Mouse (Mus musculus) midbrain, embryonic 15.5 days (tissue): Measurements from ENCODE around the gene Gabbr1. TPM values are rescaled to one million over a fixed set of nuclear protein-coding genes. Genes with fewer than 3 reads are reported as not detected.
"Not testable (repeated sequence)": the region's sequence is repeated elsewhere in the genome, so short reads cannot be mapped to it uniquely, and the experiment has no call there.

Experiments used
- ATAC-seq: fragments of 200-750 bp; cut with Nextera tagmentation; replicated peaks from 2 replicates; pipeline ENCODE4 v1.8.0; 2017; ENCODE audit warnings: moderate TSS enrichment
- H3K27ac ChIP-seq: fragments of 300-500 bp; sonication (generic); 2 replicates; pipeline ENCODE4 v1.5.1; 2015; ENCODE audit warnings: mild to moderate bottlenecking, inconsistent platforms
- H3K27me3 ChIP-seq: fragments of 300-500 bp; sonication (generic); replicated peaks from 2 replicates; pipeline ENCODE4 v1.6.1; 2015; ENCODE audit warnings: inconsistent platforms
- H3K36me3 ChIP-seq: fragments of 300-500 bp; sonication (generic); replicated peaks from 2 replicates; pipeline ENCODE4 v1.6.1; 2015; ENCODE audit warnings: inconsistent platforms
- H3K4me1 ChIP-seq: fragments of 300-500 bp; sonication (generic); 2 replicates; pipeline ENCODE4 v1.6.1; 2015; ENCODE audit warnings: inconsistent platforms
- H3K4me2 ChIP-seq: fragments of 300-500 bp; sonication (generic); 2 replicates; pipeline ENCODE4 v1.6.1; 2015; ENCODE audit warnings: inconsistent platforms, mild to moderate bottlenecking, moderate library complexity
- H3K4me3 ChIP-seq: fragments of 300-500 bp; sonication (generic); 2 replicates; pipeline ENCODE4 v1.5.1; 2015; ENCODE audit warnings: mild to moderate bottlenecking, inconsistent platforms
- H3K9ac ChIP-seq: fragments of 300-500 bp; sonication (generic); 2 replicates; pipeline ENCODE4 v1.6.1; 2015; ENCODE audit warnings: mild to moderate bottlenecking, inconsistent platforms
- H3K9me3 ChIP-seq: fragments of 300-500 bp; sonication (generic); 2 replicates; pipeline ENCODE4 v1.6.1; 2016; ENCODE audit warnings: inconsistent platforms
- WGBS: fragments of 180-500 bp; shearing (Covaris S2); methylation state at CpG from one replicate; pipeline ENCODE4 v1.1.7; 2015; ENCODE audit warnings: mixed read lengths; 5-methylcytosine and 5-hydroxymethylcytosine counted together
- polyA plus RNA-seq: library from polyadenylated mRNA; unstranded; fragments of >200 nt; fragmentation: Nextera tagmentation; extraction: Ambion mirVana; gene quantifications from 2 replicates; pipeline ENCODE4 v1.2.1, GENCODE M21; 2015

Gabbr1 gene
- polyA plus RNA-seq, 1 experiment from 2014 or later: 86.4 TPM

DNA sequence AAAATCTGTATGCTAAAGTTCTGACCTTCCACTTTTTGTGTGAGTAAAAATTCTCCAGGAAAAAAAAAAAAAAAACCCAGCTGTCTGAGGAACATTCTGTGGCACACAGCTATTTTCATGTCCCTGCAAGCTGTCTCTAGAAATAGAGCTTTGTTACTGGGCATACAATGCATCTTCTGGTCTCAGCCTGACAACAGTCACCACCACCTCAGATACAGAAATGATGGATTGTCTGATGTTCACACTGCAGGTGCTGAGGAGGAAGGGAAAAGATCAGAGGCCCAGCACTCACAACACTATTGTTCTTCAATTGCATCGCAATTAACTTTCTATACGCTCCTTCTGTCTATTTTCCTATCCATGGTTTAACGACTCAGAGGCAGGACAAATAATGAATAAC is 27.4 kb upstream of the Gabbr1 start:
- WGBS: 88% methylated on average over 3 of the region's 3 CpGs
- H3K36me3 ChIP-seq: no peaks in the 10 kb centered on the region
- H3K4me3 ChIP-seq: no peak overlapping the region
- no peak overlapping the region for H3K27ac ChIP-seq
- H3K4me2 ChIP-seq: no peak overlapping the region
- no peaks in the 10 kb centered on the region for H3K4me1 ChIP-seq
- no peak for ATAC-seq
- H3K9me3 ChIP-seq: no peaks in the 10 kb centered on the region
- no peaks in the 10 kb centered on the region for H3K27me3 ChIP-seq
- no peak overlapping the region for H3K9ac ChIP-seq

DNA sequence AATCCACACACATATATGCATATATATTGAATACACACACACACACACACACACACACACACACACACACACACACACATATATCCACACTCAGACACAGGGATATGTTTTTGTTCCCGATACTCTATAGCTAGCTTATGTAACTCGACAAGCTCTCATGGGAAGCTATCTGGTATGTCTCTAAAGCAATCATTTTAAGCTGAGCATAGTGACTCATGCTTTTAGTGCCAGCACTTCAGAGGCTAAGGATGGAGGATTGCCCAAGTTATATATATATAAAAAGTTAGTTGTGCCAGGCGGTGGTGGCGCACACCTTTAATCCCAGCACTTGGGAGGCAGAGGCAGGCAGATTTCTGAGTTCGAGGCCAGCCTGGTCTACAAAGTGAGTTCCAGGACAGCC is 26.5 kb upstream of the Gabbr1 start:
- not testable (repeated sequence) for H3K36me3 ChIP-seq, H3K27ac ChIP-seq, H3K4me3 ChIP-seq, H3K4me1 ChIP-seq, H3K9ac ChIP-seq, H3K9me3 ChIP-seq, ATAC-seq, H3K27me3 ChIP-seq, H3K4me2 ChIP-seq
- WGBS: 98% methylated on average over 5 of the region's 5 CpGs

DNA sequence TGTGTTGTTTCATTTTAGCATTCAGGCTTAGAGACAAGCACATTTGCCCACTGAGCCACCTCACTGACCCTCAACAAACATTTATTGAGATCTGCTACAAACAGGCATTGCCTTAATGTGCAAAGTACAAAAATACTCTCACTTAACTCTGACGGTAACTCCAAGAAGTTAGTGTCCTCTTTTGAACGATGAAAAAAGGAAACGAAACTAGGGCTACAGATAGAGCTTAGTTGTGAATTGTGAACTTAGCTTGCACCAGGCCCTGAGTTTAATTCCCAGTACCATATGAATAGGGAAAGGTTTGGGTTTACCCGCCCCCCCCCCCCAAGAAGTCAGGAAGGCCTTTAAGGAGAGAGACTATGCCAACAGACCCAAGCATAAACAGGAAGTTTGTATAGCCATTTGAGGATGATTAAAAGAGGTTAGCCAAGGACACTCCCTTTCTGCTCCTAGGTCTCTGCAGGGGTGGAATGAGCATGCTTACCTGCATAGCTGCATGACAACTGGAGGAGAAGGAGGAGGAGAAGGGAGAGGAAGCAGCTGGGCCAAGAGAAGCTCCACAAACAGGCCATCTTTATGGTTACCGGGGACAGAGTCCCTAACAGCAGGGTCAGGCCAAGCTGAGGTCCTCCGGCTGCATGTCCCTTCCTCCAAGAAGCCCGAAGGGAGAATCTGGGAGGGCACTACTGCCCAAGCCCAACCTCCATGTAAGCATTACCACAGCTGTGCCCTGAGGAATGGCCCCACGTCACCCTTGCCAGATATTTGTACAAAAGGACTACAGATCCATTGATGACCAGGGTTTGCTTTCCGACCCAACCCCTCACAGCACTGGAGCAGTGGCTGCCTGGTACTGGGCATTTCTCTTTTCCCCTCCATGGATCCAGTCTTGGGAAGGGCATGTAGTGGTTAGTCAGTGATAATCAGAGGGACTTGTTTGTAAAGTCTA is 22.9 kb upstream of the Gabbr1 start, which contains the start of gene Mog:
TSS of gene Mog (minus strand) at position 771 of the 949 bp plus-strand sequence.
- WGBS: 72% methylated on average over 9 of the region's 9 CpGs
- Histone ChIP-seq H3K9me3 (no peaks in the 10 kb centered on the region), H3K36me3 (no peaks in the 10 kb centered on the region), H3K4me1 (peaks cover 6% of the 10 kb centered on the region; the same call in 1 of the 2 replicates), H3K9ac (no peak within 1 kb of the TSS), H3K4me3 (no peak within 1 kb of the TSS), H3K27ac (no peak within 1 kb of the TSS), H3K4me2 (no peak within 1 kb of the TSS), H3K27me3 (no peaks in the 10 kb centered on the region)
- ATAC-seq: no peak

DNA sequence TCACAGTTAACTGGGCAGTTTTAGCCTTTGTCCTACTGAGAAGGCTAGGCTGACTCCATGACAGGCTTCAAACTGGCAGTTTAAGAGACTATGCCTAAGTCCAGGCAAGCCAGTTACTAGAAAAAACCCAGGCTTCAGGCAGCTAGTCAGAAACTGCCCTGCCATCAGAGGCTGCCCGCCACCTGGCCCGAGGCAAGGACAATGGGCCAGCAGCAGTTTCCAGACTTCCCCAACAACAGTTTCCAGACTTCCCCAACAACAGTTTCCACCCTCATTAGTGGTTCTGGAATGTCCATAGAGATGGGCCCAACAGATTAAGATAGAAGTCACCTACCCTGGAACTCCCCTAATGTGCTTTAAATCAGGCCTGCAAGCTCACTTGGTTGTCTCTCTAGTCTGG is 19.3 kb upstream of the Gabbr1 start:
- no peak overlapping the region for H3K9ac ChIP-seq
- no peak for ATAC-seq
- H3K36me3 ChIP-seq: no peaks in the 10 kb centered on the region
- no peak overlapping the region for H3K4me3 ChIP-seq
- H3K4me2 ChIP-seq: no peak overlapping the region
- no peaks in the 10 kb centered on the region for H3K27me3 ChIP-seq
- H3K27ac ChIP-seq: no peak overlapping the region
- WGBS: 60% methylated on average over 2 of the region's 2 CpGs
- peaks cover 11% of the 10 kb centered on the region; the same call in 1 of the 2 replicates for H3K4me1 ChIP-seq
- no peaks in the 10 kb centered on the region for H3K9me3 ChIP-seq

DNA sequence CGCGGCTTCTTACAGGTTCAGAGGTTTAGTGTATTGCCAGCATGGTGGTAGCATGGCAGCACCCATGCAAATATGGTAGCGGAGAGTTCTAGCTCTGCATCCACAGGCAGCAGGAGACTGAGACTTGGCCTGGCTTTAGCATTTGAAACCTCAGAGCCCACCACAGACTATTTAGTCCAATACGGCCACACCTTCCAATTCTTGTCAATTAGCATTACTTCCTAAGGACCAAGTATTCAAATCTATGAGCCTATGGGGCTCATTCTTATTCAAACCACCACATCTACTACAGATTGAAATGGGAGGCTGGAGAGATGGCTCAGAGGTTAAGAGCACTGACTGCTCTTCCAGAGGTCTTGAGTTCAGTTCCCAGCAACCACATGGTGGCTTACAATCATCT is 18.3 kb upstream of the Gabbr1 start:
- Histone ChIP-seq H3K4me1 (peaks cover 11% of the 10 kb centered on the region; the same call in 1 of the 2 replicates), H3K4me2 (no peak overlapping the region), H3K9ac (no peak overlapping the region), H3K27ac (peak overlapping the region; percentile 99), H3K4me3 (no peak overlapping the region), H3K9me3 (no peaks in the 10 kb centered on the region), H3K27me3 (no peaks in the 10 kb centered on the region), H3K36me3 (no peaks in the 10 kb centered on the region)
- ATAC-seq: no peak
- WGBS: 92% methylated on average over 4 of the region's 4 CpGs

DNA sequence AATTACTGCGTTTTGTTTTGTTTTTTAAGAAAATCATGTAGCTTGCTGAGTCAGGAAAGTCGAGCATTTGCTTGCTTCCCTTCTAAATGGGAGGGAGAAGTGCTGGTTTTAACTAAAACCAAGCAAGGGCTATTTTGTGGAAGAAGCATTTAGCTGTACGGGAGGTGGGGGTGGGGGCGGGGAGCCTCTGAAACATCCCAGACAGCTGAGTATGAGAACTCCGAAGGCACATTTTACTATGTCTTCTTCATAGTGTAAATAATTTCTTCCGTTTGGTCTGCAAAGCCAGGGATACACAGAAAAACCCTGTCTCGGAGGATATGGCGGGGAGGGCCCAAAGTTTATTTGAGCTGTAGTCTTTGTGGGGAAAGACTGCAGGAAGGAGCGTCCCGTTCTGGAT is 17.6 kb upstream of the Gabbr1 start:
- peak overlapping the region; percentile 99 for H3K27ac ChIP-seq
- H3K9me3 ChIP-seq: no peaks in the 10 kb centered on the region
- peaks cover 11% of the 10 kb centered on the region; the same call in 1 of the 2 replicates for H3K4me1 ChIP-seq
- ATAC-seq: peak; percentile 48
- no peaks in the 10 kb centered on the region for H3K36me3 ChIP-seq
- H3K27me3 ChIP-seq: no peaks in the 10 kb centered on the region
- H3K4me3 ChIP-seq: peak overlapping the region; percentile 45
- WGBS: 5% methylated on average over 10 of the region's 10 CpGs
- H3K9ac ChIP-seq: peak overlapping the region; percentile 46
- peak overlapping the region; percentile 55 for H3K4me2 ChIP-seq

DNA sequence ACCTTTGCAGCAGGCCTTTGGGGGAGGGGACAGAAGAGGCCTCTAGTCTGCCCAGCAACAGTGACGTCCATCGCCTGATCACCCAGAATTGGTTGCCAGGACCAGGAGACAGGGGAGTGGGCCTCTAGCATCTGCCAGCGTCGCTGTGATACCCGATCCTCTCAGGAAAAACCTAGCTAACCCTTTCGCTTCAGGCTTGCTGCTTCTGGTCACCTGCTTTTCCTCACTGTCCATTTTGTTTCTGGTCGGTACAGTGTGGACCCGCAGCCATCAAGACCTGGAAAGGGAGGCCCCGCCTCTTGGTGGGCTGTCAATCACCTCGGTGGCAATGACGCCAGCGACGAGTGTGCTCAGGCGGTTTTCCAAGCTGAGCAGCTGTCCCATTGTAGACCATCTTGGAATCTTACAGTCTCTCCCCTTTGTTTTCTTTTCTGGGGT is 17.1 kb upstream of the Gabbr1 start:
- Histone ChIP-seq H3K4me3 (peak overlapping the region; percentile 45), H3K27me3 (no peaks in the 10 kb centered on the region), H3K36me3 (no peaks in the 10 kb centered on the region), H3K4me2 (peak overlapping the region; percentile 55), H3K4me1 (peaks cover 11% of the 10 kb centered on the region; the same call in 1 of the 2 replicates), H3K27ac (peak overlapping the region; percentile 99), H3K9me3 (no peaks in the 10 kb centered on the region), H3K9ac (peak overlapping the region; percentile 55; the same call in 1 of the 2 replicates)
- peak; percentile 99 for ATAC-seq
- WGBS: 0% methylated on average over 14 of the region's 14 CpGs

DNA sequence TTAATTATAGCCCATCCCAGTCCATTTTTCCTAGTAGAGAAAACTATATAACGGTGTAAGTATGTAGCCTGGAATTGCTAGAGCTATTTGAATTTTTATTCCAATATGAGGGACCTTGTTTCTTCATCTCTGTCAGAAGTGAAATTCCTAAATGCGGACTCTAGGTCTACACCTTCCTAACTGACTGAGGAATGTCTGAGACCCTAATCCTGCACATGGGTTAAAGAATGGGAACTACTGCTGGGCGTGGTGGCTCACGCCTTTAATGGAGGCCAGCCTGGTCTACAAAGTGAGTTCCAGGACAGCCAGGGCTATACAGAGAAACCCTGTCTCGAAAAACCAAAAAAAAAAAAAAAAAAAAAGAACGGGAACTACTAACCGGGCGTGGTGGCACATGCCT is 16.6 kb upstream of the Gabbr1 start:
- no peaks in the 10 kb centered on the region for H3K36me3 ChIP-seq
- no peaks in the 10 kb centered on the region for H3K9me3 ChIP-seq
- H3K27ac ChIP-seq: peak overlapping the region; percentile 99
- H3K4me2 ChIP-seq: peak overlapping the region; percentile 55
- H3K9ac ChIP-seq: peak overlapping the region; percentile 55; the same call in 1 of the 2 replicates
- H3K4me1 ChIP-seq: peaks cover 11% of the 10 kb centered on the region; the same call in 1 of the 2 replicates
- peak overlapping the region; percentile 45 for H3K4me3 ChIP-seq
- 65% methylated on average over 8 of the region's 8 CpGs for WGBS
- ATAC-seq: peak; percentile 40
- no peaks in the 10 kb centered on the region for H3K27me3 ChIP-seq

DNA sequence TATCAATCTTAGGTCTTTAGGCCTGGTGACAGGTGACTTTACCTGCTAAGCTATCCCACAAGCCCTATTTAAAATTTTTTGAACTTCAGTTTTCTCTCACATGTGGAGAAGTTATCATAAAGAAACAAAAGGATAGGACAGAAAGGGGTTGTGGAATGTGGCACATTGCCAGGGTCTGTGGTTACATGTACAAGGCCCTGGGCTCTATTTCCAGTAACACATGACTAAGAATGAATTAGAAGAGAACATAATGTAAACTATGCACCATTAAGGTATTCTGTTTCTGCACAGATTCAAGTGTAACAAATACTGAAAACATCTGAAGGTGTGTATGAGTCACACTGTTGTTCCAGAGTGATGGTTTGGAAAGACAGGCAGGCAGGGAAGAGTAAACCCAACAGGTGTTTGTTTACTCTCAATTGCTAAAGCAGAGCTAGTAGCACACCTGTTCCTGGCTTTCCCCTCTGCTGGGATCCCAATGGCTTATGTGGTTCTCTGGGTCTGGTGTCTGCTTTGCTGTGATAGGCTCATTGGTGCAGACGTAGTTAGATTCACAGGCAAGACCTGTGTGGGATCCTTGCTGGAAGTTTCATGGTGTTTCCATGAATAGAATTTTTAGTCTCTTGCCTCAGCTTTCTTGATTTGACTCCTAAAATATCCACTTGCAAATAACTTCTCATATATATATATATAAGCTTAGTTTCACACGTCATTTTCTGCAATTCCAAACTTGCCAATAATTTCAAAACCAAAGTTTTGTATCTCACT is 6.5 kb upstream of the Gabbr1 start:
- no peak overlapping the region for H3K4me2 ChIP-seq

DNA sequence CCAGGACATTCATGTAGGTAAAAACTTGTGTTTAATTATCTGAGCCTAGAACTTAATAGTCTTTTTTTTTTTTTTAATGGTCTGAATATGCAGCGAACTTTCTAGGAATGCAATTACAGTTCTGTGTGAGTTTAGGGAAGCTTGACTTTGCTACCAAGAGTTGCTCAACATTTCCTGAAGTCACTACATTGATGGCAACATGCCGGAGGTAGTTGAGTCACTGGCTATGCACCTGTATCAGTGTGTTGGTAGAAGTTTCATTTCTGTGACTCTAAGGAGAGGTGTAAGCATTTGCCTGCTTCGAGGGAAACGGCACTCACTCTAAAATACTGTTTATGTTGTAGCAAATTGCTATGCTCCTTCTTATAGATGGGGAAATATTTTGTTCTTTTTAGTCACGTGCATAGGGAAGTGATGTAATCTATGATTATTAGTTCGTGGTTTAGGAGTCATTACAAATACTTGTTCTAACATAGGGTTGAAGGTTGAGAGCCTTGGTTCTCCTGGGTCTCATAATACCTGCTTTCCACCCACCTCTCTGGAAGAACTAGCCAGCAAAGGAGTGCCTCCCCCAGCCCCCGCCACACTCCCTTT is 1.0 kb upstream of the Gabbr1 start:
- H3K4me3 ChIP-seq: peak overlapping the region; percentile 93
- H3K9me3 ChIP-seq: no peaks in the 10 kb centered on the region
- H3K4me1 ChIP-seq: peaks cover 31% of the 10 kb centered on the region
- ATAC-seq: no peak
- no peaks in the 10 kb centered on the region for H3K36me3 ChIP-seq
- peak overlapping the region; percentile 98 for H3K27ac ChIP-seq
- WGBS: 74% methylated on average over 7 of the region's 7 CpGs
- peak overlapping the region; percentile 77 for H3K4me2 ChIP-seq
- peak overlapping the region; percentile 94 for H3K9ac ChIP-seq
- no peaks in the 10 kb centered on the region for H3K27me3 ChIP-seq

More for the DNA sequence above, 6.5 kb upstream of the Gabbr1 start:
- no peak for ATAC-seq
- H3K4me3 ChIP-seq: no peak overlapping the region
- no peaks in the 10 kb centered on the region for H3K9me3 ChIP-seq
- H3K27ac ChIP-seq: no peak overlapping the region
- H3K36me3 ChIP-seq: no peaks in the 10 kb centered on the region
- H3K27me3 ChIP-seq: no peaks in the 10 kb centered on the region
- 80% methylated on average over 2 of the region's 2 CpGs for whole genome bisulfite sequencing
- H3K4me1 ChIP-seq: no peaks in the 10 kb centered on the region
- H3K9ac ChIP-seq: no peak overlapping the region

DNA sequence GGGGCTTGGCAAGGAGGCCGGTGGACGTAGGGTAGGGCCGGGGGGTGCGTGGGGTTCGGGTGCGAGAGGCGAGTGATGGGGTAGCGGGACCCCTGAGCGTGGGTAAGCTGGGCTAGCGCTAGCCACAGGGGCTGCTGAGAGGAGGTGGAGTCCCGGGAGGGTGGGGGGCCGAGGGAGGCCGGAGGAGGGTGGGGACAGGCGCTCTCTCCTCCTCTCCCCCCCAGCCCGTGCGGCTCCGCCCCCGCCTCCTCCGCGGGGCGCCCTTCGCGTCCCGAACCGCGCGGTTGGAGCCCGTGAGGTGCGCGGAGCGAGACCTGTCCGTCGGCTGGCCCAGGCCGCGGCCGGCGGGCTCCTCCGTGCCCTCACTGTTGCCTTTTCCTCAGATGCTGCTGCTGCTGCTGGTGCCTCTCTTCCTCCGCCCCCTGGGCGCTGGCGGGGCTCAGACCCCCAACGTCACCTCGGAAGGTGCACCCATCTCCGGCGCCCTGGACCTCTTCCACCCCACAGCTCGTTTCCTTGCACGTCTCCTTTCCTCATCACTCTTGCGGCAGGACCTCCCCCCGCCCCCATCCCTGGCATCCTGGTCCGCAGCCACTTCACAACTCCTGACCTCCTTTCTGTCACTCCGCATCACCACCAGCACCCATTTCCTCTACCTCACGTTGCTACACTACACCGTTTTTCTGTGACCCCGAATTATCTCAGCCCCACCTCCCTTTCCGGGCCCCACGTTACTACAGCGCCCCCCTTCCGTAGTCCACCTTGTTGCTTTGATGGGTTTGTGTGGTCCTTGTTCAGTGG is 746 bp downstream of the Gabbr1 start:
- Histone ChIP-seq H3K9ac (peak overlapping the region; percentile 94), H3K36me3 (no peaks in the 10 kb centered on the region), H3K4me1 (peaks cover 43% of the 10 kb centered on the region), H3K27me3 (no peaks in the 10 kb centered on the region), H3K4me2 (peak overlapping the region; percentile 77), H3K4me3 (peak overlapping the region; percentile 93), H3K27ac (peak overlapping the region; percentile 98), H3K9me3 (no peaks in the 10 kb centered on the region)
- ATAC-seq: peak; percentile 56
- under 1% methylated on average over 43 of the region's 58 CpGs for WGBS
